In the genomic region with DNA sequence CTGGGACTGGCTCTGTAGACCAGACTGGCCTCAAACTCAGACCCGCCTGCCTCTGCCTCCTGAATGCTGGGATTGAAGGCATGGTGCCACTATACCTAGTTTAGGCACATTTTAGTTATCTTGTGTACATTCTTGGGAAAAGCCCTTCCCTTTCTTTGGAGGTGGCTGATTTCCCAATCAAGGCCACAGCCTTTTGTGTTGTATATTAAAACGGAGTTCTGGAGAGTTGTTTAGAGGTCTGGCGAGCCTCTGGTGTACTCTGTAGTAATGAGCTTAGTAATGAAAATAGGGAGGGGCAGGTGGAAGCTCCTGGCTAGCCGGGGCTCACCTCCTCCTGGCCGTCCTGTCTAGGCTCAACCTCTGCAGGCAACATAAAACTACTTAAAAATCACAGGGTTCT, we compare ENCODE assay signal across 9 mouse cellular contexts. TPM values are rescaled to one million over a fixed set of nuclear protein-coding genes. Genes with fewer than 3 reads are reported as not detected.
DNase-seq lines count a peak whose midpoint lies in the region; ATAC-seq and TF ChIP-seq lines count a peak whose summit lies in the region.
"Had no signal": no experiment of that assay in that cellular context is flagged by ENCODE, and none has a peak within 500 bp of the region (broad histone marks: within the 10 kb centered on the region; RNA-seq: fewer than 3 reads in every experiment).

No protein-coding gene starts in this region.

- no peak for DNase-seq in neural tube, embryonic 11.5 days (ENCODE audit: low spot score)
- no peak for DNase-seq in neural tube, embryonic 10.5 days (ENCODE audit: extremely low spot score, low spot score)
- no peak for DNase-seq in liver, embryonic 14.5 days (ENCODE audit: low read depth in 3 of 3, low spot score in 3 of 3)
- no peak for DNase-seq in urinary bladder, postnatal 10 days (ENCODE audit: low spot score)
- no peak for DNase-seq in frontal cortex, postnatal 14 days (ENCODE audit: low spot score in 2 of 2)
- no peak for DNase-seq in cerebellum, adult 8-10 months
- DNase-seq: adrenal gland, postnatal 14 days; left cerebral cortex, postnatal 4 days had no signal

- no peaks in the 10 kb centered on the region for H3K27me3 ChIP-seq in neural tube, embryonic 11.5 days (ENCODE audit: control insufficient read depth, insufficient read depth, low read length)
- no peaks in the 10 kb centered on the region for H3K27me3 ChIP-seq in forebrain, embryonic 15.5 days
- H3K27me3 ChIP-seq in liver, embryonic 14.5 days (ENCODE audit: control insufficient read depth, insufficient read depth, low read length), result no peaks in the 10 kb centered on the region; the same call in 1 of the 2 replicates

- peak overlapping the region; percentile 70 for H3K4me2 ChIP-seq in neural tube, embryonic 11.5 days (ENCODE audit: low read depth)
- H3K4me2 ChIP-seq in forebrain, embryonic 15.5 days (replicated peaks), result peak overlapping the region; percentile 71
- H3K4me2 ChIP-seq in liver, embryonic 14.5 days (ENCODE audit: low read depth), result peak overlapping the region; percentile 81

- no peak for ATAC-seq in neural tube, embryonic 11.5 days (ENCODE audit: insufficient read depth, low FRiP score, low TSS enrichment)
- no peak for ATAC-seq in forebrain, embryonic 15.5 days (replicated peaks)
- ATAC-seq in liver, embryonic 14.5 days (ENCODE audit: insufficient read depth), result no peak

- TF ChIP-seq EP300 in liver, embryonic 14.5 days (IDR thresholded peaks at IDR 0.05; ENCODE audit: low read depth), result no peak

- H3K9ac ChIP-seq in neural tube, embryonic 11.5 days (ENCODE audit: low read length), result no peak overlapping the region
- H3K9ac ChIP-seq in forebrain, embryonic 15.5 days (replicated peaks), result no peak overlapping the region
- peak overlapping the region; percentile 99 for H3K9ac ChIP-seq in liver, embryonic 14.5 days (replicated peaks)

- TF ChIP-seq CTCF in liver, embryonic 14.5 days (IDR thresholded peaks at IDR 0.05; ENCODE audit: low read depth), result no peak

- peak overlapping the region; percentile 66 for H3K4me3 ChIP-seq in neural tube, embryonic 11.5 days (ENCODE audit: low read depth, low read length)
- peak overlapping the region; percentile 66 for H3K4me3 ChIP-seq in forebrain, embryonic 15.5 days
- H3K4me3 ChIP-seq in liver, embryonic 14.5 days (ENCODE audit: insufficient read depth in 1 of 2, low read depth in 2 of 2, low read length in 2 of 2), result peak overlapping the region; percentile 71 to 94

- 27% methylated on average over 5 of the region's 5 CpGs for WGBS in neural tube, embryonic 11.5 days
- WGBS in forebrain, embryonic 15.5 days, result 5% methylated on average over 5 of the region's 5 CpGs
- 64% methylated on average over 5 of the region's 5 CpGs for WGBS in liver, embryonic 14.5 days (ENCODE audit: insufficient replicate concordance)

- H3K27ac ChIP-seq in neural tube, embryonic 11.5 days (ENCODE audit: low read depth, low read length), result no peak overlapping the region
- no peak overlapping the region for H3K27ac ChIP-seq in forebrain, embryonic 15.5 days (replicated peaks)
- peak overlapping the region; percentile 94 for H3K27ac ChIP-seq in liver, embryonic 14.5 days

- H3K4me1 ChIP-seq in neural tube, embryonic 11.5 days (ENCODE audit: control insufficient read depth, insufficient read depth, low read length), result peaks cover 26% of the 10 kb centered on the region
- peaks cover 41% of the 10 kb centered on the region for H3K4me1 ChIP-seq in forebrain, embryonic 15.5 days
- peaks cover 39 to 66% of the 10 kb centered on the region in 2 experiments for H3K4me1 ChIP-seq in liver, embryonic 14.5 days (replicated peaks; ENCODE audit: control insufficient read depth in 2 of 2, insufficient read depth in 2 of 2, low read length in 1 of 2)

- no peaks in the 10 kb centered on the region for H3K9me3 ChIP-seq in neural tube, embryonic 11.5 days (ENCODE audit: control insufficient read depth, low read length)
- no peaks in the 10 kb centered on the region for H3K9me3 ChIP-seq in forebrain, embryonic 15.5 days
- H3K9me3 ChIP-seq in liver, embryonic 14.5 days (ENCODE audit: control insufficient read depth, low read length), result no peaks in the 10 kb centered on the region

- H3K36me3 ChIP-seq in neural tube, embryonic 11.5 days (ENCODE audit: control insufficient read depth, insufficient read depth, low read length), result no peaks in the 10 kb centered on the region
- H3K36me3 ChIP-seq in forebrain, embryonic 15.5 days, result no peaks in the 10 kb centered on the region
- H3K36me3 ChIP-seq in liver, embryonic 14.5 days (replicated peaks; ENCODE audit: control insufficient read depth, insufficient read depth, low read depth), result peaks cover 62% of the 10 kb centered on the region

RNA-seq across cellular contexts. Expression of a gene that starts 2.0 kb away (rescaled TPM):
- polyA plus RNA-seq in neural tube, embryonic 11.5 days (2014; fragmentation: Nextera tagmentation; extraction: Ambion mirVana), result 151 and 162 TPM in 2 replicates
- polyA plus RNA-seq in forebrain, embryonic 15.5 days (2015; fragmentation: Nextera tagmentation; extraction: Ambion mirVana), result 89.5 and 89.7 TPM in 2 replicates
- polyA plus RNA-seq in liver, embryonic 14.5 days (2012; rRNA removed), result 173 and 192 TPM in 2 replicates
- 259 and 296 TPM in 2 replicates for polyA plus RNA-seq in liver, embryonic 14.5 days (2014; fragmentation: Nextera tagmentation; extraction: Ambion mirVana)
